Mouse (Mus musculus) neural tube, embryonic 10.5 days (tissue): ENCODE results near the gene Btbd35f17.
"Not testable (repeated sequence)": the region's sequence is repeated elsewhere in the genome, so short reads cannot be mapped to it uniquely, and the experiment has no call there.

Experiments used
- DNase-seq: peaks from one replicate; pipeline ENCODE4 v3.0.0-alpha.2; 2017; ENCODE audit warnings: low spot score; ENCODE audit errors: extremely low spot score

The Btbd35f17 gene

DNA sequence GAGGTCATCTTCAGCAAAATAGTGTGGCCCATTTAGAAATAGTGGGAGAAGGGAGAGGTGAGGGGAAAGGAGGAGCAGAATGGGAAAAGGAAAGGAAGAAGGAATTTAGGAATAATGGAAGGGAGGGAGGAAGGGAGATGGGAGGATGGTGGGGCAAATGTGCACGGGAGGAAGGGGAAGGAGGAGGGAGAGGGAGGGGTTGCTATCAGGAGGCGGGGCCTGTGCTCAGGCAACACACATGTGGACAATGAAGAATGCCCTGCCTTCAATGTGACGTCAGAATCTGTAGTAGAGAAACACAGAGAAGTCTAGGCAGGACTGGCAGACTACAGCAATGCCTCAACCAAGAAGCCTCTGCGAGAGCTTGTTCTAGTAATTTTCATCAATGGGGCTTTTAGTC, at the start of gene Btbd35f17:
Gene Btbd35f17, plus strand, starts transcription at position 301 of the 400 bp plus-strand sequence.
- not testable (repeated sequence) for DNase-seq
